In genomic region chr2:122467351-122468013, GRCm38 (mm10) we compare ENCODE assay signal across 8 mouse cellular contexts. TPM values are rescaled to one million over a fixed set of nuclear protein-coding genes. Genes with fewer than 3 reads are reported as not detected.
A peak's percentile ranks its signal among the peaks of the same experiment; 100 is the strongest.
DNase-seq lines count a peak whose midpoint lies in the region; ATAC-seq and TF ChIP-seq lines count a peak whose summit lies in the region.

No protein-coding gene starts in this region.

- peak overlapping the region; percentile 79 for H3K9ac ChIP-seq in heart, embryonic 13.5 days
- peak overlapping the region; percentile 52; the same call in 1 of the 2 replicates for H3K9ac ChIP-seq in kidney, postnatal 0 days (ENCODE audit: low read depth, low read length)
- peak overlapping the region; percentile 58 for H3K9ac ChIP-seq in liver, adult 2 months (ENCODE audit: low read depth, low read length)

- H3K27ac ChIP-seq in heart, embryonic 13.5 days (replicated peaks) = no peak overlapping the region
- no peak overlapping the region for H3K27ac ChIP-seq in kidney, postnatal 0 days
- H3K27ac ChIP-seq in liver, adult 2 months (replicated peaks; ENCODE audit: insufficient read depth, low read depth, low read length) = no peak overlapping the region

- no peaks in the 10 kb centered on the region for H3K79me2 ChIP-seq in liver, adult 2 months (ENCODE audit: control insufficient read depth, insufficient read depth, low read length)

- ATAC-seq in heart, embryonic 13.5 days (ENCODE audit: extremely low read depth, insufficient number of reproducible peaks, low FRiP score, low TSS enrichment) = peak; percentile 96
- peak; percentile 99 for ATAC-seq in kidney, postnatal 0 days (replicated peaks; ENCODE audit: low FRiP score, low read depth)
- ATAC-seq in monocyte, adult 5-6 weeks (replicated peaks; ENCODE audit: insufficient number of reproducible peaks, low FRiP score, low TSS enrichment, poor library complexity, severe bottlenecking) = peak; percentile 97

- H3K4me1 ChIP-seq in heart, embryonic 13.5 days = peaks cover 7% of the 10 kb centered on the region
- H3K4me1 ChIP-seq in kidney, postnatal 0 days (replicated peaks; ENCODE audit: insufficient read depth, low read length) = no peaks in the 10 kb centered on the region
- H3K4me1 ChIP-seq in liver, adult 2 months (ENCODE audit: control insufficient read depth, insufficient read depth, low read length) = peaks cover 4% of the 10 kb centered on the region; the same call in 1 of the 2 replicates

- peak; percentile 85 for TF ChIP-seq CTCF in kidney, postnatal 0 days (IDR thresholded peaks at IDR 0.05; ENCODE audit: low read depth)
- peak; percentile 85 for TF ChIP-seq CTCF in liver, adult 2 months (IDR thresholded peaks at IDR 0.05; ENCODE audit: low read depth, low read length)

- H3K27me3 ChIP-seq in heart, embryonic 13.5 days (replicated peaks) = no peaks in the 10 kb centered on the region; the same call in 1 of the 2 replicates
- H3K27me3 ChIP-seq in kidney, postnatal 0 days (ENCODE audit: insufficient read depth, low read length) = no peaks in the 10 kb centered on the region
- H3K27me3 ChIP-seq in liver, adult 2 months (ENCODE audit: control insufficient read depth, insufficient read depth, low read length) = no peaks in the 10 kb centered on the region

- WGBS in heart, embryonic 13.5 days = 2% methylated on average over 46 of the region's 46 CpGs
- WGBS in kidney, postnatal 0 days = 1% methylated on average over 46 of the region's 46 CpGs
- WGBS in liver, adult 2 months = under 1% methylated on average over 46 of the region's 46 CpGs

- peak overlapping the region; percentile 67 for H3K4me3 ChIP-seq in heart, embryonic 13.5 days
- peak overlapping the region; percentile 49 for H3K4me3 ChIP-seq in kidney, postnatal 0 days (replicated peaks; ENCODE audit: low read depth, low read length)
- H3K4me3 ChIP-seq in liver, adult 2 months (ENCODE audit: insufficient read depth, low read depth, low read length) = peak overlapping the region; percentile 64

- no peaks in the 10 kb centered on the region for H3K36me3 ChIP-seq in heart, embryonic 13.5 days
- no peaks in the 10 kb centered on the region for H3K36me3 ChIP-seq in kidney, postnatal 0 days (ENCODE audit: insufficient read depth, low read length)
- H3K36me3 ChIP-seq in liver, adult 2 months (ENCODE audit: control insufficient read depth, insufficient read depth, low read length) = no peaks in the 10 kb centered on the region

- H3K4me2 ChIP-seq in heart, embryonic 13.5 days = peak overlapping the region; percentile 95
- peak overlapping the region; percentile 90 for H3K4me2 ChIP-seq in kidney, postnatal 0 days (ENCODE audit: low read length)

- 0 out of 2 replicates have a peak, but pooled peaks have one; percentile 7 for TF ChIP-seq POLR2A in liver, adult 2 months (IDR thresholded peaks at IDR 0.05; ENCODE audit: extremely low read depth, insufficient read depth, low read length)

- peak; percentile 91 for DNase-seq in CD4-positive helper T cell, adult 2 months (ENCODE audit: low read depth, low spot score)
- peak; percentile 56 for DNase-seq in c-Kit-negative CD71-positive TER-119-positive erythroid progenitor cells, embryonic 14.5 days (ENCODE audit: low read depth, low spot score)
- peak; percentile 52 for DNase-seq in fibroblast of lung, adult 2 months (ENCODE audit: low read depth)
- DNase-seq in kidney, postnatal 0 days (ENCODE audit: low spot score) = peak; percentile 95
- DNase-seq in liver, adult 2 months (ENCODE audit: extremely low read depth, low read depth, low spot score) = peak; percentile 76
- DNase-seq in spleen, postnatal 36 days (ENCODE audit: low spot score in 2 of 2) = peak; percentile 93 to 94

- no peaks in the 10 kb centered on the region for H3K9me3 ChIP-seq in heart, embryonic 13.5 days
- no peaks in the 10 kb centered on the region for H3K9me3 ChIP-seq in kidney, postnatal 0 days (replicated peaks; ENCODE audit: low read length)

RNA-seq across cellular contexts. Expression of gene Gm14085, which starts 17.3 kb away (rescaled TPM):
- polyA plus RNA-seq in heart, embryonic 13.5 days (2015; fragmentation: Nextera tagmentation; extraction: Ambion mirVana) = not detected in 2 replicates
- polyA plus RNA-seq in kidney, postnatal 0 days (2015; fragmentation: Nextera tagmentation; extraction: Ambion mirVana) = 0.08 TPM in 1 of 2 replicates, not detected in the other
- not detected in 2 replicates for total RNA-seq in liver, adult 2 months (2014; rRNA removed)
- not detected in 2 replicates for polyA plus RNA-seq in liver, adult 2 months (2012; rRNA removed)
- total RNA-seq in monocyte, adult 5-6 weeks (2017) = 0.29 to 1.1 TPM in 2 of 3 replicates, not detected in the other

RNA-seq across cellular contexts. Expression of gene Slc28a2, which starts 41.2 kb away (rescaled TPM):
- 0.17 and 0.48 TPM in 2 replicates for polyA plus RNA-seq in heart, embryonic 13.5 days (2015; fragmentation: Nextera tagmentation; extraction: Ambion mirVana)
- 0.46 and 0.55 TPM in 2 replicates for polyA plus RNA-seq in kidney, postnatal 0 days (2015; fragmentation: Nextera tagmentation; extraction: Ambion mirVana)
- 1.2 and 1.7 TPM in 2 replicates for total RNA-seq in liver, adult 2 months (2014; rRNA removed)
- polyA plus RNA-seq in liver, adult 2 months (2012; rRNA removed) = 0.22 and 0.38 TPM in 2 replicates
- 49.1 to 75.5 TPM (median 56.6 TPM) in 3 replicates for total RNA-seq in monocyte, adult 5-6 weeks (2017)
